Mouse (Mus musculus) E14TG2a.4 (cell line): ENCODE measurements around the gene Wipf3.

ENCODE experiments used
- CTCF ChIP-seq: conservative IDR thresholded peaks from 2 replicates; pipeline ENCODE4 v1.5.1; 2014; ENCODE audit warnings: low read length
- POU5F1 ChIP-seq: IDR thresholded peaks from 2 replicates; pipeline ENCODE4 v1.6.1; 2014; ENCODE audit warnings: low read length, borderline replicate concordance

GRCm38 (mm10) chr6:54425230-54425629, 4.2 kb upstream of the Wipf3 start:
- TF ChIP-seq CTCF (no peak), POU5F1 (no peak)
